Mouse (Mus musculus): ENCODE results near the gene Fmn2.

The Fmn2 gene

GRCm38 (mm10) chr1:174670846-174671245, 169.2 kb downstream of the Fmn2 start:
- DNase-seq: no peak

DNA sequence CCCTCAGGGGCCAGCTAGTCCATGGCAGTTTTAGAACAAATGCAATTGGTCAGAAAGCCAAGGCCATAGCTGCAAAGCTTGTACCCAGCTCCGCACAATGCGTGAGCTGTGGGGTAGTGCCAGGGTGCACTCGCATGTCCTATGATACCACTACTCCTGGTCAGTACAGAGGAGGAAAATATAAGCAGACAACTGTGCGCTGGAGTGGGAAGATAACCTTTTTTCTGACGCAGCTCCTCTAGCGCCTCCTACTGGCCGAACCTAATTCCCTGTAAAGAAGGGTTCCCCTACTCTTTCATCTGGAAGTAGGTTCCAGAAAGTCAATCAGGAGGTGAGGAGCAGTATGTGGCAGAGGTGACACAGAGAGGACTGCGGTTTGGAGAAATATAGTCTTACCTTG, 173.0 kb downstream of the Fmn2 start:
- no peak for DNase-seq

- DNase-seq: no peak
Measured at GRCm38 (mm10) chr1:174675316-174675715, 173.7 kb downstream of the Fmn2 start.

DNA sequence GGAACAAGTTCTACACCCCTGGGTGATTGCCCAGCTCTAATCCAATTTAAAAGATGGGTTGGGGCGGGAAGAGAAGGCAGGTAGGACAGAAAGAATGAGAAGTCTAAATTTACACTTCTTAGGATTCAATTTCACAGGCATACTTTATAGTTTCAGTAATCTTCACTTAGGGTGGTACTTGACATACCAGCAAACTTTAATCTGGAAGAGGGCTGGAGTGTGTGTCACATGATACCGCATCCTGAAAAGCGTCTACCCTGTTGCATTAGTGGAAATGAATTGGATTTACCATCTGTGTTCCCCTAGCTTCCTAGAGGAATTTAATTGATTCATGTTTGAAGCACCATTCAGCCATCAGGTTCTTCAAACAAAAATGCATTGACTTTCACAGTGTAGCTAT, 174.6 kb downstream of the Fmn2 start:
- no peak for DNase-seq

- no peak for DNase-seq
Measured at GRCm38 (mm10) chr1:174677211-174677610, 175.6 kb downstream of the Fmn2 start.

DNA sequence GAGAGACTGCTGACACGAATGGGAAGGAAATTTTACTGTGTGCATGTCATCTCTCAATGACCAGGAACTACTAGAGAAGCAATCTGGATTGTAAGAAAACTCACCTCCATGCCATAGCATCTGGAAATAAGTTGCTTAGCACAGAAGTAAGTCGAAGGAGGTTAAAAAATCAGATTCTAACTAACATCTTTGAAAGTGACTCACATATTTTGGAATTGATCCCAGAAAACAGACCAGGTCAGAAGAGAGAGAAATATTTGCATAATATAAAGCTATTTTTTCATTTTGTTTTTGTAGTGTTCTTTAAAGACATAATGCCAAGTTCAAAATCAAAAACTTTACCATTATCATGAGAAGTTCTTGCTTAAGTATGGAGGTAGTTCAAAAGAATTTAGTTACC, 187.7 kb downstream of the Fmn2 start:
- no peak for DNase-seq

DNA sequence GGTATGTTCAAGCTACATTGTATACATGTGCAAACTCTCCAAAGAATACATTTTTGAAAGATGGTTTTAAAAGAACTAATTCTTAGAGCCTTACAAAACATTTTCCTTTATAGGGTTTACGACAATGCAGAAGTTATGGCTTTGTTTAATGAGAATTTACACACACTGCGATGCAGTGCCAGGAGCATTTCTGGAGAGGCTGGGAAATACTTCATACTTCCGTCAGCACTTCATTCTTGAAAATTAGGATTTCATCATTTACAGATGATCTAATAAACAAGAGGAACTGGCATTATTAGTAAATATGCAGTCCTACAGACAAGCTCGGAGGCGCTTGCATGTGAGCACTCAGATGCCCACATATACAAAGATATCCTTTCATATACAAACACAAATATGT, 199.2 kb downstream of the Fmn2 start:
- DNase-seq: no peak

DNA sequence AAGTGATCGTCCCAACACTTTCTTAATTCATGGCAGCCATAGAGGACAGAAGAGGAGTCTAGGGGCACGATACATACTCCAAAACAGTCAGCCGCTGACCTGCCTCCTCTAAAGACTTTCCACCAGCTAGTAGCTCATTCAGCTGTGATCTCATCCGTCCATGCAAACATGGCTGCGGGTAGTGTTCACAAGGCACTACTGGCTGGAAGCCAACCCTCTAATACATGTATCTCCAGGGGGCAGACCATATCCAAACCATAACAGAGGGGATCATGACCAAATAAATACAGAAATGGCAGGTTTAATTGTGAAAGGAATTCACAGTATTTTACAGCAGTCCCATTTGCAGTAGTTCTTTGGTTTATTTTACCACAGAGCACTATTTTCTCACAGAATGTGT, 200.2 kb downstream of the Fmn2 start:
- DNase-seq: no peak

DNA sequence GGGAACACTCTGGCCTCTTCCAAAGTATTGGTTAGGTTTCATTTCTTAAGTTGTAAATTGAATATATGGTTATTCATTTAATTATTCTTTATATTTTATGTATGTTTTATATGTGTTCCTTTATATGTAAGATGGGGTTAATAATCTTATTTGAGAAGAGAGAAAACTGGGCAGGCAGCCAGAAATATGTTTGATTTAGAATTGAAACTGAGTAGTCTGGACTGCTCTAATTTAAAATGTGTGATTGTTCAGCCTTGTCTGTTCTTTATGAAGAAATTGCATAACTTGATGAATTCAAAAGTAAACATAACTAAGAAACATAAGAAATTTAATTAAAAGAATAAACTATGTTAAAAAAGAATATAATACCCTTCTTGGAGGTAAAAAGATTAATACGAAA, 202.3 kb downstream of the Fmn2 start:
- no peak for DNase-seq

DNA sequence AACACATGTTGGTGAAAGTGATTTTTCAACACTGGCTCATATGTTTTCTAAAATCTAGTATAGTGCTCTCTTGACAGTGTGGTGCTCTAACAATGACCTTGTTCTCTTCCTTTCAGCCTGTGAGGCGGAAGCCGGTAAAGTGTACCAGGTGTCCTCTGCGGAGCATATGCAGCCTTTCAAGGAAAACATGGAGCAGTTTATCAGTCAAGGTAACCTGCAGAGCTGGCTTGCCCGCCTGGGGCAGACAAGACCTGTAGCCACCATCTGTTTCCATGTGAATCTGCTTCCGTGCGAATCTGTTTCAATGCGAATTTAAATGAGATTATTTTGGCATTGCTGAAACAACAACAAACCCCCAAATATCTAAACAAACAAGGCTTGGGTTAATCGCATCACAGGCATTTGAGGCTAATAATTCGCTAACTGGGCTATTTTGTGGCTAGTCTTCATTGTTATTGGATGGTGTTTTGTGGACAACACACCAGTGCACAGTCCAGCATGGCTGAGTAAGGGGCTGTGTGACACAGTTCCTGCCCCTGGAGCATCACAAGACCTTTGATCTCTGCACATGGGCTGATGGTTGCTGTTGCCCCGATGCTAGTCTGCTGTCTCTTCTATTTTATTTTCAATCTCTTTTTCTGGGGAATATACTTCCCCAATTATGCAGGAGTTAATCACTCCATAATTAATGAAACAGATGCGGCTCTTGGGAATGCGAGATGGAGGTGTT, 218.3 kb downstream of the Fmn2 start:
- no peak for DNase-seq

GRCm38 (mm10) chr1:174728771-174729170, 227.1 kb downstream of the Fmn2 start:
- DNase-seq: no peak

DNA sequence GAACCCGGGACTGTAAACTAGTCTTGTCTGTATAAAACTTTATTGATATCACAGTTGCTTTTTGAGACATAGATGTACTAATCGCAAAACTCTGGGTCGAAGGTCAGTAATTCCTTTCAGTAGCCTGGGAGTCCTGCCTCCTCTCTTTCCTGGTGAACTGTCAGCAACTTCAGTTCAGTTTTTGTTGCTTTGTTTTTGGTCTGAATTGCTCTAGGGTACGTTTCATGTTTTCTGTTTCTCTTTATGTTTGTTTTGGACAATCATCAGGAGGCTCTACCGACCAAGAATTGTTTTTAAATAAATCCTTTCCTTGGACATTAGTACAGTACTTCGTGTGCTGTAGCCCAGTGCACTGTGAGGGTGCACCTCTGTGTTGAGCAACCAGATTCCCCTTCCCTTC, 231.1 kb downstream of the Fmn2 start:
- no peak for DNase-seq

DNA sequence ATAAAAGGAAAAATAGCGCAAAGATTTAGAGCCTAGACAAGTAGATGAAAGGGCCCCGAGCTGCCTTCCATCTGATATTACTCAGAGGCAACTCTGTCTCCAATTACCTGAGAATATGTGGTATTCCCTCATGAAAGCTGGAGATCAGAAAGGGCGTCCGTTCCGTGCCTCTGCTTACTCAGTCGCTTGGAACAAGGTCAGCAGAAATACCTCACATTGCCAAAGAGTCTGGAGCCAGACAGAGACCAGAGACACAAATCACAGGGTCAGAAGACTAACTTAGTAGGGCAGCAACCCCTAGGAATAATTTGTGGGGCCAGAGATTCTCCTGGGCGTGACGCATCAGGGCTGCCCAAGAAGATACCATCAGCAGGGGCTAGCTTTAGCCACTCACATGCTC, 237.3 kb downstream of the Fmn2 start:
- no peak for DNase-seq

DNA sequence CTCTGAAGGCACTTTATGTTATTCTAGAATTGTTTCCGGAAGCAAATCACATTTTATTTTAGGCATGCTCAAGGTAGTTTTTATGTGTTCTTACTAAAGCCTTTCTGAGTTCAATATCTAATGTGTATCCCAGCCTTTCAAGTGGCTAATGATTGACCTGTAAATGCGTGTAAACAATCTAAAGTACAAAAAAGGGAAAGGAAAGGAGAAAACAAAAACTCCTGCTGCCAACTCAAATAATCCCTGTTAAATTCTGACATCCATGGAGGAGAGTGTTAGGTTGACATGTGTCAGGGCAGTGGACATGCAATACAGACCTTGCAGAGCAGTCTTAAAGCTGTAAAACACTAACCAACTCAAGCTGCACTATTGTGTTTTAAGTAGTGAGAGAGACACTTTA, 241.0 kb downstream of the Fmn2 start:
- no peak for DNase-seq

DNA sequence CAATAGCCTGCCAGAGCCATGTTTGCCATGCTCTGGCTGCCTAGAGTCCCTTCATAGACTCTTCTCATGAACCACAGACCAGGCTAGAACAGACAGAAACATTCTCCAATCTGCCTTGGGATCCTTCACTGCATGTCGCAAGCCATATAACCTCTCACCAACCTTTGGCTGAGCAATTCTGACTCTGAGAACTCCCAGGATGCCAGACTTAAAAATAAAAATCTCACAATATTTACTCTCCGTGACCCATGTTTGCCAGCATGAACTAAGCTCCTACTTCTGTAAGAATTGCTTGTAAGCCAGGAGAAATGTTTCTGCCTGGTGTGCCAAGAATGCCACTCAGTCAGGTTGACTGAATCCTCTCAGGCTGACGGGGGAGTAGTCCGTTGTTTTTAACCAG, 246.9 kb downstream of the Fmn2 start:
- no peak for DNase-seq

DNA sequence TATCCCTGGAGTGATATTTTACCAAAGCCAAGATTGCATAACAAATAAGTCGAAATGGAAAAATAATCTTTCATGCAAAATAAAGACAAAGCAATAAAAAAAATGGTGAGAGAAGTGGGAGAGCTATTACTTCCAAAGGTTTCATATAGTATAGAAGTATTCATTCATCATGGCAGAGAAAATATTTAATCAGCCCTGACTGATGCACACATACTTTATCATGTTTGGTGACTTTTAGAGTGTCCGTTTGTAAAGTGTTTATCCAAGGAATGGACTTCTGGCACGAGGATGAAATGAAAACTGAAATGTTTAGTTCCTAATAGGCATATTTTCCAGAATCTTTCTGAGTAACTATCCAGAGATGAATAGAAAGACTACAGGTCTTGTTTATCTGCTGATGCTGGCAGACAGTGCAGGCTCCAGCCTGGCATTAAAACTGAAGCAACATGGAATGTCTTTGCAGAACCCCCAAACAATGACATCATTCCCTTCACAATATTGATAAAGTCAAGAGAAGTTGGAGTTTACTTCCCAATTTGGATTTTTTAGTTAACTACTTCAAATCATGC, 249.4 kb downstream of the Fmn2 start:
- DNase-seq: no peak

DNA sequence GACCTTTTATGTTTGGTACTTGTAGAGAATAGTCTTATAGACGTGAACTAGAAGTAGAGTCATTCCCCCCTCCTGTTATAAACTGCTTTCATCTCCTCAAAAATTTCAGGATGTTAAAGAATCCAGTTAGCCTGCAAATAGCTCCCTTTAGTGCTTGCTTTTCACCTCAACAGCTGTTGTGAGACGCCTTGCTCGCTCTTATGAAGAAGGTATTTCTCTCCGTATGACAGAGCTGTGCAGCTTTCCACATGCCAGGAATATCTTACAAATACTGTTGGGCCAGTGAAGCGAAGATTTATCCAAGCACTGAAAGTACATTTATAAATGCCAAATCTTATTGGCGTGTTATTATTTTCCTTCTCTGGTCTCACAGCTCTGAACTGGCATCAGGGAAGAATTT, 257.7 kb downstream of the Fmn2 start:
- DNase-seq: no peak

DNA sequence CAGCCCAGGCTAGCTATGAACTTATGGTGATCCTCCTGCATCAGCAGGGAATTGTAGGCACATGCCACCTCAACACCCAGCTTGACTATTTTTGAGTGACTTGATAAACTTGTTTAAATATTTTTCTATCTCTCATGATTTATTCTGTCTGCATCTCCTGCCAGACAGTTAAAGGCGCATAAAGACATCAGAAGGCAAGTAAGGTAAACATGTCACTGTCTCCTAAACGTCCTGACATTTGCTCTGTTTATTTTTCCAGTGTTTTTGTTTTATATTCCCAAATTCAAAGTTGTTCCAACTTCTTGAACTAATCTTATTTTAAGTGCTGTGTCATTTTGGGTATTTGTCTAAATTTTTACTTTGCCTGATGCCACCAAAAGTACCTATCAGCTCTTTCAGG, 264.1 kb downstream of the Fmn2 start:
- no peak for DNase-seq

GRCm38 (mm10) chr1:174766852-174767251, 265.2 kb downstream of the Fmn2 start:
- no peak for DNase-seq

DNA sequence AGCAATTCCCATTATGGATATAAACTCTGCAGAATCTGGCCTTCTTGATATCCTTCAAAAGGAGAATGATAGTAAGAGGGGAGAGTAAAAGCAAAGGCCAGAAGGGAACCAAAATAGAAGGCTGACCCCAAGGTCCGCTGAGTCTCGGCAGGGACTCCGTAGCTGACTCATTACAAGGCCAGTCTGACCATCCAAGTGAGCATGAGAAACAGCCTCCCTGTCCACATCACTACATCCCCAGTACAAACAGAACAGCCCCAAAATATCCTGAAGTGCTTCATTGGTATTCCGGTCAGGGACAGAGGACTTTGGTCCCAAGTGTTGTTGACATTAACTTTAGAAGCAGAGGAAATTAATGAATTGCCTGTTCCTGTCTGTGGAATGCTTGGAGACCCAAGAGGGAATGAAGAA, 270.3 kb downstream of the Fmn2 start:
- no peak for DNase-seq

GRCm38 (mm10) chr1:174781037-174781436, 279.4 kb downstream of the Fmn2 start:
- no peak for DNase-seq

DNA sequence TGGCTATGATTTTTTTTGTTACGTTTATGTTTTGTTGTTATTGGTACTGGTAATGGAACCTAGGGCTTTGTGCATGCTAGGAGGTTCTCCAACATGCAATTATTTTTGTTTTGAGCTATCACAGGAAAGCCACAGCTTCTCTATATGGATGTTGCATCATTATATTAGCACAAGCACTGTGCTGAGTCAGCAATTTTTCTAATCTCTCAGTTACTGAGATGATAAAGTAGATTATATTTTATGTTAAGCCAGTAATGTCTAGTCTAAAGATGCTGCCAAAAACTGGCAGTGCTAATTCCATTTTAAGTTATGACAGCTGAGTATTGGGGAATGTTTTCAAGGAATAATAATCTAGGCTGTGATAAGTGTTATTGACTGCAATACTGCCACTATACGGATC, 287.0 kb downstream of the Fmn2 start:
- DNase-seq: no peak

DNA sequence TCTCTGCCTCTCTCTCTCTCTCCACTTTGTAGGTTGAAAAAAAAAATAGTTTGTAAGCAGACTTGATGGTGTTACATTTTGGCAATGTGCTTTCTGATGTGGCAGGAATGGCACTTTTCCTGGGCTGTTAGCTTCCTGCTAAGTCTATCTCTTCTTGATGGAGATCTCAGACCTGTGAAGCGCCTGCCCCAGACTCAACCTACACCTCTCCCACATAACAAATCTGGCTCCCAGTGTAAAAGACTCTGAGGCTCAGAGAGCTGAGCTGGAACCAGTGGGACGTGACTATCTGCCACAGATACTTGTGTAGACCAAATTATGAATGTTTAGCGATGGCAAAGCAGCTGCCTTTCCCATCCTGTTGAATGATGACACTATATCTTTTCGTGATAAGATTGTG, 310.2 kb downstream of the Fmn2 start:
- peak; percentile 40 for DNase-seq

GRCm38 (mm10) chr1:174826562-174826961, 324.9 kb downstream of the Fmn2 start:
- no peak for DNase-seq

- no peak for DNase-seq
Measured at GRCm38 (mm10) chr1:174836861-174837260, 335.2 kb downstream of the Fmn2 start.

Measured in right cerebral cortex, adult 18-20 months (tissue).